Mouse (Mus musculus) T-cell, adult 2 months (primary cell): ENCODE measurements around the gene Slc25a21.

Experiments used
- DNase-seq: peaks from one replicate; pipeline ENCODE4 v3.0.0; 2022; ENCODE audit warnings: low spot score

Gene Slc25a21

GRCm38 (mm10) chr12:56890891-56891726 is 306.2 kb downstream of the Slc25a21 start:
- no peak for DNase-seq

GRCm38 (mm10) chr12:56877796-56878195 is 319.5 kb downstream of the Slc25a21 start:
- no peak for DNase-seq

- no peak for DNase-seq
Measured at GRCm38 (mm10) chr12:56876549-56876948, 320.7 kb downstream of the Slc25a21 start.

GRCm38 (mm10) chr12:56873204-56873603 is 324.1 kb downstream of the Slc25a21 start:
- DNase-seq = no peak

GRCm38 (mm10) chr12:56870569-56870968 is 326.7 kb downstream of the Slc25a21 start:
- no peak for DNase-seq

GRCm38 (mm10) chr12:56863873-56864562 is 333.3 kb downstream of the Slc25a21 start:
- DNase-seq = no peak

- no peak for DNase-seq
Measured at GRCm38 (mm10) chr12:56852679-56853078, 344.6 kb downstream of the Slc25a21 start.

GRCm38 (mm10) chr12:56851464-56851863 is 345.8 kb downstream of the Slc25a21 start:
- no peak for DNase-seq

- DNase-seq = no peak
Measured at GRCm38 (mm10) chr12:56829945-56830344, 367.3 kb downstream of the Slc25a21 start.

- no peak for DNase-seq
Measured at GRCm38 (mm10) chr12:56829455-56829883, 367.8 kb downstream of the Slc25a21 start.

GRCm38 (mm10) chr12:56827808-56828384 is 369.4 kb downstream of the Slc25a21 start:
- DNase-seq = no peak

- DNase-seq = no peak
Measured at GRCm38 (mm10) chr12:56824688-56825087, 372.6 kb downstream of the Slc25a21 start.

GRCm38 (mm10) chr12:56822122-56822521 is 375.1 kb downstream of the Slc25a21 start:
- no peak for DNase-seq

- DNase-seq = no peak
Measured at GRCm38 (mm10) chr12:56820604-56821003, 376.7 kb downstream of the Slc25a21 start.

- DNase-seq = no peak
Measured at GRCm38 (mm10) chr12:56807483-56807882, 389.8 kb downstream of the Slc25a21 start.

- DNase-seq = no peak
Measured at GRCm38 (mm10) chr12:56807078-56807477, 390.2 kb downstream of the Slc25a21 start.

- no peak for DNase-seq
Measured at GRCm38 (mm10) chr12:56804487-56804886, 392.8 kb downstream of the Slc25a21 start.

- no peak for DNase-seq
Measured at GRCm38 (mm10) chr12:56798641-56799415, 398.4 kb downstream of the Slc25a21 start.

- DNase-seq = no peak
Measured at GRCm38 (mm10) chr12:56789236-56789635, 408.0 kb downstream of the Slc25a21 start.

- no peak for DNase-seq
Measured at GRCm38 (mm10) chr12:56785250-56785649, 412.0 kb downstream of the Slc25a21 start.

- no peak for DNase-seq
Measured at GRCm38 (mm10) chr12:56781196-56781595, 416.1 kb downstream of the Slc25a21 start.

- no peak for DNase-seq
Measured at GRCm38 (mm10) chr12:56779621-56780020, 417.7 kb downstream of the Slc25a21 start.
